Mouse (Mus musculus): ENCODE results near the gene Ighmbp2. TPM values are rescaled to one million over a fixed set of nuclear protein-coding genes. Genes with fewer than 3 reads are reported as not detected.
A peak's percentile ranks its signal among the peaks of the same experiment; 100 is the strongest.

The Ighmbp2 gene
- total RNA-seq (2021): 10 to 100 TPM; 10.1 to 10.3 TPM
- long read RNA-seq, experiment 1, full-length matches to known transcripts: 4 of 6 reads
- long read RNA-seq, experiment 1, partial matches to known transcripts: 2 of 6 reads
- long read RNA-seq, experiment 1, other reads (novel, unspliced or antisense): 0 of 6 reads
- long read RNA-seq, experiment 2, full-length matches to known transcripts: 5 of 8 reads
- long read RNA-seq, experiment 2, partial matches to known transcripts: 1 of 8 reads
- long read RNA-seq, experiment 2, other reads (novel, unspliced or antisense): 2 of 8 reads

DNA sequence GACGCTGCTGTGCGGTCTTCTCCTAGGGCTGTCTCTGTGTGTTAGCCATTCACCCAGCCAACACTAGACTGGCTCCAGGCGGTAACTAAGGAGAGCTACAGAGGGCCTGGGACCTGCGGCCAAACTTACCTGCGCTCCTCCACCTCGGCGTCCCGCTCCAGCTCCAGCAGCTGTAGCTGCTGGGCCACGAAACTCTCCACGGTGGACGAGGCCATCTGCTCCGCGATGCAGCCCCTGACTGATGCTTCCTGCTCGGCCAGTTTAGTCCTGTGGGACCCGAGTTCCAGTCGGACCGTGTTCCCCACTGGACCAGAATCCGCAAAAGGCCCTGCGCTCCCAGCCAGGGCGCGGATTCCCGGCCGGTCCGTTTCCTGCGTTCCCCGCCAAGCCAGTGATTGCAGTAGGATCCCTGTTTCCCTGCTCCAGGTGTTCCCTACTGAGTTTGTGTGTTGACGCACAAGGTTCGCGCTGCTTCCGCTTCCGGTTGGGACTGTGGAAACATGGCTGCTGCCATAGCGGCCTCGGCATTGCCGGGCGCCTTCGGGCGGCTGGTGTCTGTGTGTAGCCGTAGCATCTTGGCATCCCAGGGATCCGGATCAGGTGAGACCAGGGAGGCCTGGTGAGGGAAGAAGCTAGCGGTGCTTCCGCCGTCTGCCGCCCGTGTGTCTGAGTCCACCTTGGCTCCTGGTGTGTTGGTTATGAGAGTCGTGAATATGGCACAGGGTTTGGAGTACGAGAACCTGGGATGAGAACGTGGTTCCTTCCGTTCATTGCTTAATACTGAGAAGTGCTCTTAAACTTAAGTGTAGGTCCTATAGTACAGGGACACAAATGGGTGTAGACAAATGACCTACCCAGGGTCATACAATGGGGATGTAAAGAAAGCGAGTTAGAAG lies at the start of gene Ighmbp2, which contains the start of gene Mrpl21:
Gene Ighmbp2 (minus strand): TSS at position 446 of the 896 bp plus-strand sequence.
Gene Mrpl21 (plus strand): TSS at position 330 of the 896 bp plus-strand sequence.
- DNase-seq (ENCODE audit: low spot score in 2 of 2): peak; percentile 94 to 95

DNA sequence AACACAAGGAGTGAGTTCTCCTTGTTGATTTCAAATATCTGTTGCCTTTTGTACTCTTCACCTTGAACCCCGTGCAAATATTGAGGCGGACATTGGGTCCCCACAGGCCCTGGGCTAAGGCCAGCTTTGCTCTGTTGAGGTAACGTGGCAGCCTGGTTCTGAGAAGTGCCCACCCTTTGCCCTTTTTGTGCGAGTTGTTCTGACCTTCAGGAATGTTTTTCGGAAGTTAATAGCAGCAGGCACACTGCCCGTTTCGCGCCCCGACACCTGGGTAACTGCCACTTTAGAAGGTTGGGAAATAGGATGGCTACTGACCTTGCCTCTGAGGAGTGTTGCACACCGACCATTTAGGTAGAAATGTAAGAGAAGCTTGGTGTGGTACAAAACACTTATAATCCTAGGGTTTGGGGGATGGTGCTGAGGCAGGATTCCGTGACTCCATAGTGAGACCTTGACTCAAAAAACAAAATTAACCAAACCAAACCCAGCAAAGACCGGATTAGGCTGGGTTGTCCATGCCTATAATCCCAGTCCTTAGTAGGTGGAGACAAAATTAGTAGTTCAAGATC lies 43.7 kb upstream of the Ighmbp2 start:
- no peak for DNase-seq (ENCODE audit: low spot score in 2 of 2)

DNA sequence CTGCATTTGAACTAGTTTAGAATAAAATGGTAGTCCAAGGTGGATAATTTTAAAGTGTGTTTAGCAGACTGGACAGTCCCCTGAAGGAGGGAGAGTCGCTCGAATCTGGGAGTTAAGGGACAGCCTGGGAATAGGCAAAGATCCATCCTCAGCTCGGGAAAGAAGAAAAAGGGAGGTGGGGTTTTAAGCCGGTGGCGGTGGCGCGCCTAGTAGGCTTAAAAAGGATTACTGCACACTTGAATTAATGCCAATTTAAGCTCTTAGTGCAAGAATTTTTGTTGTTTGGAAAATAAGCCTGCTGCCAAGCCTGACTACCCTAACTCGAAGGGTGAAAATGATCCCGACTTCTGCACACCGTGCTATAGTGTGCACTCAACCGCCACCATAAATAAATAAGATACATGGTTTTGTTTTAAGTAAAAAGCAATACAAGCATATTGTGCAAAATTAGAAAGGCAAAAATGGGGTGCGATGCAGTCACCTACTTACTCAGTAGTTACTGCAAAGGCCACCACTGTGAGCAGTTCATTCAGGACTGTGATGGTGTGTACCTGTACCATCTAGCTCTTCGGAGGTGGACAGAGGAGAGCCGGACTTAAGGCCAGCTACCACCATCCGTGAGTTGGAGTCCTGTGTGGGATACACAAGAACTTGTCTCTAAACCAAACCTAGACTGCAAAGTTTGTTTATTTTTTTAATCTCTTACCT lies 43.1 kb upstream of the Ighmbp2 start:
- DNase-seq (ENCODE audit: low spot score in 2 of 2): no peak

DNA sequence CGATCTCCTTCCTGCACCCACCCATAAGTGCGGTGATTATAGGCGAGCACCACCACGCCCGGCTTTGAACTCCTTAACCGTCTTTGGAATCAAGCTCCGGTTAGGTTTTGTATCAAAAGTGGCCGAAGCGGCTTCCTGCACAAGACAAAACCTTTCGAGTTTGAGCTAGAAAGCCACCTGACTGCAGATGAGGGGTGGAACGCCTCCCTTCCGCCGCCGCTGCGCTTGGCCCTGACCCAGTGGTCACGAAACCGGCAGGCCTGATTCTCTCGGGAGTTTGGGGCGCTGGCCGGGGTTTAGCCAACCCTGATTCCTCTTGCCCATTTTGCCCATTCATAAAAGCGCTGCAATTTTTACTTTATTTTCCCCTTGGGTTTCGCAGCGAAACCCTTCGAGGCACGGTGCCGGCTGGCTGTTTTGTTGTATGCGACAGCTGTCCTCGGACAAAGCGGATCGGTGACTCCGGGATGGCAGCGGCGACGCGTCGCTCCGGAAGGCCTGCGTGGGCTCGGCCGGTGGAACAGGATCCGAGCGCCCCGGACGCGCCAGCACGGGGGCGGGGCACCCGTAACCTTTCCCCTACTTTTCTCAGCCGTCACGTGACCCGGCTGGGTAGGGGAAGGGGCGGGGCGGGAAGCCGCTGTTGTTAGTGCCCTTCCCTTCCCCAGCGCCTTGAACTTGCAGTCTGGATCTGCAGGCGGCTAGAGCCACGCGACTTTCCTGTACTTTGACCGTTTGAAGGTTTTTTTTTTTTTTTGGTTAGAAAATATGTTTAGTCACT lies 42.3 kb upstream of the Ighmbp2 start:
- peak; percentile 66 to 84 for DNase-seq (ENCODE audit: low spot score in 2 of 2)

DNA sequence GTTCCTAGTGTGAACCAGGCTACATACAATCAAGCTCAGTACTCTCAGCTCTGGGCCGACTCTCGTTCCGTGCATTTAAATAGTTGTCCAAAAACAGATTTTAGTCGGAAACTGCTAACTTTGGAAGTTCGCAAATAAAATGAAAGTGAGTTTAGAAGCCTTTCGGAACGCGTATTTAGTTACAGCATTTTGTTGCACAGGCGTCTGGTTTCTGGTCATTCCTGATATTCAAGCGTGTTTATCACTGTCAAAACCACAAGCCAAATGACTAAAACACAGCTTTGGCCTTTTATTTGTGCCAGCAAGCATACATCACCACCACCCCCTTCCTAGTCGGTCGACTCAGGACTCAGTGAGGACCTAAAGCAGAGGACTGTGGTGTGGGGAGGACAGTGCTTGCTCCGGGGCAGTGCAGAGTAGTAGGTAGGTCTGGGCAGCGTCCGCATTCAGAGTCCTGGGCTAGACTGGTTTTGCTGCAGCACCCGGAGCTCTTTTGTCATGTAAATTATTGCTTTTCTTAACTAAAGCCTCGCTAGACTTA lies 41.5 kb upstream of the Ighmbp2 start:
- no peak for DNase-seq (ENCODE audit: low spot score in 2 of 2)

DNA sequence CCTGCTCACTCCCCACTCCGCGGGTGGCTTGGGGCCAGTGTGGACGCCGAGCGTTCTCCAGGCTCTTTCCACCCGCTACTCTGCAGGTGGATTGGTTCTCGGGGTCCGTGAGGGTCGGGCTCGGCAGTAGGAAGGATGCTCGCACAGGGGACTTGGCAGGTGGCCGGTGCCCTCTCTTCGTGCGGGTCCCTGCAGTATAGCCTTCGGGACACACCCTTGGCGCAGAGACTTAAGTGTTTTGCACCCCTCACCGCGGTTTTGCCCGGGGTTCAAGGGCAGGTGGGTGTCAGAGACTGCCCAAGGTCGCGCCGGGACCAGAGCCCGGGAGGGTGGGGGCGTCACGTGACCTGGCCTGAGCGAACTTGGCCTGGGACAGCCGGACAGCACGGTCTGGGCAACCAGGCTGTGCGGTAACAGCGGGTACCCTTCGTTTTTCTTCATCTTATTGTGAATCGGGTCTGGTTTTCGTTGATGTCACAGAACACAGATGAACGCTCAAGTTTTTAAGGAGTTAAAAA lies 41.0 kb upstream of the Ighmbp2 start:
- DNase-seq (ENCODE audit: low spot score in 2 of 2): peak; percentile 25 to 33

DNA sequence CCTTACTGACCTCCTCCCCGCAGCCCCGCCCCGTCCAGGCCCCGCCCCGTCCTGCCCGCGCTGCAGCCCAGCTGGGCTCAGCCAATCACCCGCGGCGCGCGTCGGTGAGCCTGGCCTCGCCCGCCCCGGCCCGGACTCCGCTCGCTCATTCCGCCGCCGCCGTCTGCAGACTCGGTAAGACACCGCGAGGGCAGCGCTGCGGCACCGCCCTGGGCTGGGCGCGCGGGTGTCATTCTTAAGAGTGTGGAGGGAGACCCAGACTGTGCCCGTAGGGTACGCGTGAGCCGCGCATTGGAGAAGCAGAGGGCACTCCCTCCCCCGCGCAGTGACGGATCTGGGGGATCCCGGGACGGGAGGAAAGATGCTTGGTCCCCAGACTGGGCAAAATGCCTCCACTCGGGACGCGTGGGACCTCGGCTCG lies 40.4 kb upstream of the Ighmbp2 start:
- peak; percentile 62 for DNase-seq (ENCODE audit: low spot score in 2 of 2)

DNA sequence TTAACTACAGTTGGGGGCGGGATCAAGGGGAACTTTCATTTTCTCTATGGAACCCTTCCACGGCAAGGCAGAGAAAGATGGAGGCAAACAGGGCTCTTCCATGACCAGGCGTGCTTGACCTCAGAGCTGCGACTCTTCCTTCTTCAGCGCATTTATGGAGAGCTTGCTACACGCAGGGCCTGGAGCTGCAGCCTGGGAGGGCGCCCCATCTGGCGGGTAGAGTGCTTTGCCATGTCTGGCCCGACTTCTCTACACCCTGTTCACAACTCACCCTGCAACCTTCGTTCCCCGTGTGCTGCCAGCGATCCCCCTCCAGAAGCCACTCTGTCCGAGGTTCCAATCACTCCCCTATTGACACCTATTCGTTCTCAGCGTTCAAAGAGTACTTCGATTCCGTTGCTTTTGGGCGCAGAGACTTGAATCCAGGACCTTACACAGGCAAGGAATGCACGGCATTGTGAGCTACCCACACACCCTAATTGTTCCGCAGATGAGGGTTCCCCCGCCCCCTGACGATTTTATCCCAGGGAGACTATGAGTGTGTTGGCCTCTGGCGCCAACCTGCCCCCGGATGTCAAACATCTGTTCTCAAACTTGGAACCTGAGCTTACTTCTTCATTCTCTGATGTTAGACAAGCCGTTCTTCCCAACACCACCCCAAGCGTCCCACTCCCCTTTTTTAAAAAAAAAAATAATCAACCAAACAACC lies 39.6 kb upstream of the Ighmbp2 start, which contains the start of gene Cpt1a:
Gene Cpt1a (plus strand): TSS at position 74 of the 709 bp plus-strand sequence.
- DNase-seq (ENCODE audit: low spot score in 2 of 2): peak in 1 of 2 experiments; percentile 29

DNA sequence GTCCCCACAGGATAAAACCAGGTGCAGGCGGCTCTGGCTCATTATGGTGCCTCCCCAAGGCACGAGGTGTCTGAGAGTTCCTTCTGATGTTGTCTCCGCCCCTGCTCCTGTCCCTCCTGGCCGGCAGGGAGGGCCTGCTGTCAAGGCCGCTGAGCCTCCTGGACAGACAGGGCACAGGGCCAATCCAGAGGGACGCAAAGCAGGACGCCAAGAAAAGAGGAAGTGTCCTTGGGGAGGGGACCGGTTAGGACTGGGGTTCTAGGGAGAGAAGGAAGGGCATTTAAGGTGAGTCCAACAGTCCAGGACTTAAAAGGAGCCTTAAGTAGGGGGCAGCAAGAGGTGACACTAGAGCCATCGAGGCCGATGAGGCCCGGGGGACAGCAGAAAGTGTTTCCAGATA lies 38.8 kb upstream of the Ighmbp2 start:
- no peak for DNase-seq (ENCODE audit: low spot score in 2 of 2)

DNA sequence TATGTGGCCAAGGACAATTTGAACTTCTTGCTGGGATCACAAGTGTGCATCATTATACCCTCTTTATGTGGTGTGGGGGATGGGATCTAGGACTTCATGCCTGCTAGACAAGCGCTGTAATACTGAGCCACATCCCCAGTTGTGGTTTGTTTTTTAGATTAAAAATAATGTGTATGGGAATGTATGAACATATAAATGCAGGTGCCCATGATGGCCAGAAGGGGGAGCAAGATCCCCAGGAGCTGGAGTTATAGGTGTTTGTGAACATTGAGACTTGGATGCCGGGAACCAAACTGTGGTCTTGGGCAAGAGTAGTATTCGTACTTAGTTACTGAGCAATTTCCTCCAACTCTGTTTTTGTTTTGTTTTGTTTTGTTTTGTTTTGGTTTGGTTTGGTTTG lies 38.0 kb upstream of the Ighmbp2 start:
- no peak for DNase-seq (ENCODE audit: low spot score in 2 of 2)

DNA sequence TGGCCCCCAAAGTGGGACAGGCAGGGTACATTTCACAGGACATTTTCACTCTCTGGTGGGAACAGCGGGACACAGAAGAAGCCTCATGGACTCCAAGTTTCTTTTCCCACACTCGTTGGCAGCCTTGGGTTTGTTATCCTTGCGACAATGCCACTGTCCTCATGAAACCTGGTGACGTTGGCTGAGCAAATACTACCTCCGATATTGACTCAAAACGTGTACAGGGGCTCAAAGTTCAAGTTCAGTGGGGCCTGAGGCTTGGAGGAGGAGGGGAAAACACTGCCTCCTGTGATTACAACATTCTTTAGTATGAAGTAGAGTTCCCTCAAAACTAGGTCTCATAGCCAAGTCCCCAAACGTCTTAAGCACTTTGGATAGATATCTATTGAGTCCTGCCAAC lies 37.3 kb upstream of the Ighmbp2 start:
- DNase-seq (ENCODE audit: low spot score in 2 of 2): no peak

DNA sequence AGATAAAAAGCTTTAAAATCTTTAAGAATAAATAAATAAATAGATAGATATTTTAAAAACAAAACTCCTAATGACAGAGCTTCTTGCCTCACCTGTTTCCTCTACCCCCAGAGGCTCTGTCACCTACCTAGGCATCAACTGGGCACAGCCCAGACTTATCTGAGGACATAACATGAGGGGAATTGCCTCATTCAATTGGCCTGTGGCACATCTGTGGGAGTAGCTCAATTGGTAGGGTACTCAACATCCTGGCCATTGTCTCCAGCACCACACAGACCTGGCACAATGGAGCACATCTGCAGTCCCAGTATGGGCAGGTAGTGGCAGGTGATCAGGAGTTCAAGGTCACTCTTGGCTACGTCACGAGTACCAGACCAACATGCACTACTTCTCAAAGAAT lies 36.5 kb upstream of the Ighmbp2 start:
- DNase-seq (ENCODE audit: low spot score in 2 of 2): no peak

DNA sequence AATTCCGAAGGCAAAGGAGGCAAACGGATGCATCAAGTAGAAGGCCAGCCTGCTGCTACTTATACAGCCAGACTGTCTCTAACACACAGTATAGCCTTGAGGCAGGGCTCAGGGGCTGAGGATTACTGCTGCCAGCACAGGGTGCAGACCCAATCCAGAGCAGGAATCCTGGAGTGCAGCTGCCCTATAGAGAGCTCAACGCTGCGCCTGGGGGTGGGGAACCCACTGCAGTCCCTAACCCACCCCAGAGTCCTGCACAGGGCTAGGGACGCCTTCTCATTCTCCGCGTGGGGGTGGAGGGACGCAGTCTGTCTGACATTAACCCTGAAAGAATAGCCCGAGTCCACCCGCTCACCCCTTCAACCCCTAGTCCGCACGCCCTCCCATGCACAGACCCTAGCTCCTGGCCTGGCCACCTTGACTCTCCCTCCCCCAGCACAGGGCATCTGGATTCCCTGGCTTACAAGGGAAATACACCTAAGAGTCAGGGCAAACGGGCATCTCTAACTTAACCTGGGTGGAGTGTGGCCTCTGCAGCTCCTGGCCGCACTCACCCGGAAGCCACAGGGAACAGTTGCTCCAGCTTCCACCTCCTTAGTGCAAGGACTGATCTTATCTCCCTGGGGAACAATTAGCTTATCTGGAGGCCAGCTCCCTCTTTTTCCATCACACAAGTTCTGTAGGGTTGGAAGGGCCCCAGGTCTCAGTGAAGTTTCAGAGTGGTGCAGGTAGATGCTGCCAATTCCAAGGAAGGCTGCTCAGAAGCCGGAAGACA lies 24.5 kb upstream of the Ighmbp2 start:
- no peak for DNase-seq (ENCODE audit: low spot score in 2 of 2)

DNA sequence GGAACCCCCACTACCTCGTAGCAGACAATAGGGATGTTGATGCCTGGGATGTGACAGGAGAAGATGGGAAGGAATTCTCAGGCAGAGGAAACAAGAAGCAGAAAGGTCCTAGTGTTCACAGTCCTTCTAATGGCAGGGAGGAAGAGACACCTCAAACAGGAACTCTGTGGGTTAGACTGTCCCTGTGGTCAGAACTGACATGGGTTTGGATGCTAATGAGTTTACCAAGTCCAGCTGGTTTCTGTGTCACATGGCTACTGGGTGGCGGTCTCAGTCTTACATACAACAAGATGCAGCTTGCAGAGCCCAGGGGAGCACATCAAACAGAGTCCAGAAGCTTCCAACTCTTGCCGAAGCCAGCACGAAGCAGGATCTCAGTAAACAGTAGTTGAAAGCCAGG lies 21.2 kb upstream of the Ighmbp2 start:
- no peak for DNase-seq (ENCODE audit: low spot score in 2 of 2)

DNA sequence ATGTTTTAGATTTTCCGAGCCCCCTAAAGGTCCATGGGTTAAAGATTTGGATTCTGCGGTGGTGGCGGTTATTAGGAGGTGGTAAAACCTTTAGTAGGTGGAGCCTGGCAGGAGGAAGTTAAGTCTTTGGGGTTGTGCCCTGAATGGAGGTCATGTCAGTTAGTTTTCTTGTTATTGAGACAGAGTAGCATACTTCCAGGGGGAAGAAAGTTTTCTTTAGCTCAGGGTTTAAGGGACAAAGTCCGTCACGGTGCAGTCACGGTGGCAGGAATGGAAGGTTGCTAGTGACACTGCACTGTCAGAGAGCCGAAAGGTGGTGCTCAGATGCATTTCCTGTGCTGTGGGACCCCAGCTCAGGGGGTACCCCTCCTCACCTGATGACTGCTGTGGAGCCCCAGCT lies 15.0 kb upstream of the Ighmbp2 start:
- DNase-seq (ENCODE audit: low spot score in 2 of 2): no peak

DNA sequence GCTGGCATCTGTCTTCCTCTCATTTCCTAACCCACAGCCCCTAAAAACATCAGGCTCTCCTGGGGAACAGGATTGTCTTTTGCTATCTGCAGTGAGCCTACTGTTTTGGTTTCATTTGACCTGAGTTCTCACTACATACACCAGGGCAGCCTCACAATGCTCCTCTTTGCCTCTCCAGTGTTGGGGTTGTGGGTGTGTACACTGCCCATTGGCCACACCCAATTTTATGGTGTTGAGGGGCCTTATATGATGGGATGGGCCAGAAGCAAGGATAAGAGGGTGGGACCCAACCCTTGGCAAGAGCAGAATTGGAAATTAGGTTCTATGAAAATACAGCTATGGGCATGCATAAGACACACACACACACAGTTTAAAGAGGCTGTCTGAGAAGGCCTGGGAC lies 14.2 kb upstream of the Ighmbp2 start:
- DNase-seq (ENCODE audit: low spot score in 2 of 2): no peak

DNA sequence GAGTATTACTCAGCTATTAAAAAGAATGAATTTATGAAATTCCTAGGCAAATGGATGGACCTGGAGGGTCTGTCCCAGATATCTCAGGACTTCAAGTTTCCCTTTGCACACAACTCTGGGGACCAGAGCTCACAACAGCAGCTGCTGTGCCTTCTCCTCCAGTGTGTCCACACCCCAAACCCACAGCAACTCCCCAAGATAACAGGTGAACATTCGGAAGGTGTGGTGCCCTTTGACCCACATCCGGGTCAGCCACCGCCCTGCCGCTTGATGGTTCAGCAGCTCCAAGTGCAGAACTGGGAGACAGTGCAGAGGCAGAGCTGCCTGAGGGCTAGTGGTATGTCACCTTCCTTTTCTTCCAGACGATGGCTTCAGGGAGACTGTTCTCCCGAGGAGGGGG lies 12.4 kb upstream of the Ighmbp2 start:
- DNase-seq (ENCODE audit: low spot score in 2 of 2): no peak

DNA sequence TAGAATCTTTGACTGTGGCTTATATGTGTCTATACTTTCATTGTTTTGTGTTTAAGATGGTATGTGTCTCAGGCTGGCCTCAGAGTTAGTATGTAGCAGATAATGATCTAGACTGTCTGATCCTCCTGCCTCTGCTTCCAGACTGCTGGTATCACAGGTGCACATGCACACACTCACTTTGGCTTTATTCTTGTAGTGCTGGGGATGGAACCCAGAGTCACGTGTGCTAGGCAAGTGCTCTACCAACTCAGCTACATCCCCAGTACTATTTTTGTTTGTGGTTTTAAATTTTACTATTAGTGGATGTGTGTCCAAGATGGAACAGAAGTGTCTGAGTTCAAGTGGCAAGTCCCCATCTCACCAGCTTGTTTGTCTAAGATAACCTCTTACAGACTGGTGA lies 10.2 kb upstream of the Ighmbp2 start:
- DNase-seq (ENCODE audit: low spot score in 2 of 2): no peak

DNA sequence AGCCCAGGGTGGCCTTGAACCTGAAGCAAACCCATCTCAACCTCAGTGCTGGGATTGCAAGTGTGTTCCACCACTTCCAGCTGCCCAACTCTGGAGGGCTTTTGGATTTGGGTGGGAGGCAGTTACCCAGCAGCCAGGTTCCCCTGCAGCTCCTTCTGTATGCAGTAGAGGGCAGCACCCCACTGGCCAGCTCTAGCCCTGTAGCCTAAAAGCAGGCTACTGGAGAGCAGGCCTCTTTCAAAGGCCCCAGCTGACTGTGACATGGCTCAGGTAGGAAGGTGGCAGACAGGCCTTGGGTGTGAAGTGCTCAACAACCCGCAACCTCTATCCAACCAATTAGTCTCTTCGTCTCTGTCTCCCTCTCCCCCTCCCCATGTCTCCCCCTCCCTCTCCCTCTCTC lies 9.2 kb upstream of the Ighmbp2 start:
- peak; percentile 56 to 66 for DNase-seq (ENCODE audit: low spot score in 2 of 2)

Measured in layer of hippocampus, postnatal 14 days (tissue).